Mouse (Mus musculus): Measurements from ENCODE around the gene Scd1. TPM values are rescaled to one million over a fixed set of nuclear protein-coding genes. Genes with fewer than 3 reads are reported as not detected.

Scd1 gene
- total RNA-seq, 1 experiment from 2014 or later: 32.4 TPM

DNA sequence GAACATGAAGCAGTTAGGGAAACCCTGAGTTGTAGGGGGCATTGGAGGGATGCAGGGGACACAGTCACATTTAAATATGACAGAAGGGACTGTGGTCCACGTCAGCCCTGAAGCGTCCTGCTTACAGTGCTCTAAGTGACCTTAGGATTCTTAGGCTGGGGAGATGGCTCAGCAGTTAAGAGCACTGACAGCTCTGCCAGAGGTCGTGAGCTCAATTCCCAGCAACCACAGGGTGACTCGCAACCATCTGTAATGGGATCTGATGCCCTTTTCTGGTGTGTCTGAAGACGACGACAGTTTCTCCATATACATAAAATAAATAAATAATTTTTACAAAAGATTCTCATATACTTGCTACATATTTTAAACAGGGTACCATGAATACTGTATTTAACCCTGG is 4.1 kb downstream of the Scd1 start:
- no peak for ATAC-seq (replicated peaks; ENCODE audit: insufficient number of reproducible peaks, low FRiP score, low TSS enrichment, poor library complexity, severe bottlenecking)

- ATAC-seq (replicated peaks; ENCODE audit: insufficient number of reproducible peaks, low FRiP score, low TSS enrichment, poor library complexity, severe bottlenecking): no peak
Measured at GRCm38 (mm10) chr19:44400484-44401197, 7.0 kb downstream of the Scd1 start.

DNA sequence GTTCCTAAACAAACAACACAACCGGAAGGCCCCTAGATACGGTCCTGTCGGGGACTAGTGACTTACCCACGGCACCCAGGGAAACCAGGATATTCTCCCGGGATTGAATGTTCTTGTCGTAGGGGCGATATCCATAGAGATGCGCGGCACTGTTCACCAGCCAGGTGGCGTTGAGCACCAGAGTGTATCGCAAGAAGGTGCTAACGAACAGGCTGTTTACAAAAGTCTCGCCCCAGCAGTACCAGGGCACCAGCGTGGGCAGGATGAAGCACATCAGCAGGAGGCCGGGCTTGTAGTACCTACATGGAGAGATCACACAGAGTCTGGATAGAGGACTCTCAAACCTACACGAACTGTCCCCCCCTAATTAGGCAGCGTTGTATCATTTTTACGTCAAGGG is 7.6 kb downstream of the Scd1 start:
- no peak for ATAC-seq (replicated peaks; ENCODE audit: insufficient number of reproducible peaks, low FRiP score, low TSS enrichment, poor library complexity, severe bottlenecking)

GRCm38 (mm10) chr19:44396742-44397141 is 10.9 kb downstream of the Scd1 start:
- no peak for ATAC-seq (replicated peaks; ENCODE audit: insufficient number of reproducible peaks, low FRiP score, low TSS enrichment, poor library complexity, severe bottlenecking)

DNA sequence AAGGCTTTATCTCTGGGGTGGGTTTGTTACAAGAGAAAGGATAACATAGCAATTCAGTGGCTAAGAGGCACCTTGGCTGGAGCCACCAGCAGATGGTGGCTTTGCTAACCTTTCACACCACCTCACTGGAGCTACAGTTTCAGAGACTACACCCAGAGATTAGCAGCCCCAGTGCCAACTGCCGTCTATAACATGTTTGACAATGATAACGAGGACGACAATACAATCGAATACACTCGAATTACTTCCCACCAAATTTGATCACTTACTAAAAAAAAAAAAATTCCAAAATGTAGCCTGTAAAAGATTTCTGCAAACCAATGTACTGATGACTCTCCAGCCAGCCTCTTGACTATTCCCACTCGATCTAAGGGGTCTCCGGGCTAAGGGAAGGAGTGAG is 12.7 kb downstream of the Scd1 start:
- ATAC-seq (replicated peaks; ENCODE audit: insufficient number of reproducible peaks, low FRiP score, low TSS enrichment, poor library complexity, severe bottlenecking): no peak

GRCm38 (mm10) chr19:44393962-44394422 is 13.7 kb downstream of the Scd1 start:
- no peak for ATAC-seq (replicated peaks; ENCODE audit: insufficient number of reproducible peaks, low FRiP score, low TSS enrichment, poor library complexity, severe bottlenecking)

GRCm38 (mm10) chr19:44392339-44393009 is 15.2 kb downstream of the Scd1 start:
- no peak for ATAC-seq (replicated peaks; ENCODE audit: insufficient number of reproducible peaks, low FRiP score, low TSS enrichment, poor library complexity, severe bottlenecking)

DNA sequence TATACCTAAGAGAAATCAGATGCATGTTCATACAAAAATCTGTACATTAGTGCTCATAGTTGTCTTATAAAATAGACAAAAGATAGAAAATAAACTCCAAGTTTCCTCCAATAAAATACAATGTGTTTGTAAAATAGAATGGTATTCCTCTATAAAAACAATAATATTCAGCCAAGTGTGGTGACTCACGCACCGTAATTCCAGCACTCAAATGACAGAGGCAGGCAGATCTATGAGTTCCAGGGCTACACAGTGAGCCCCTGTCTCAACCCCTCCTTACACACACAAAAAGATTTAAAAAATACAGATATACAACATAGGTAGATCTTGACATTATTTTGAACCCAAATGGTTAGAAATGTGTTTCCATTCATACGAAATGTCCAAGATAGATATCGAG is 15.8 kb downstream of the Scd1 start:
- ATAC-seq (replicated peaks; ENCODE audit: insufficient number of reproducible peaks, low FRiP score, low TSS enrichment, poor library complexity, severe bottlenecking): no peak

DNA sequence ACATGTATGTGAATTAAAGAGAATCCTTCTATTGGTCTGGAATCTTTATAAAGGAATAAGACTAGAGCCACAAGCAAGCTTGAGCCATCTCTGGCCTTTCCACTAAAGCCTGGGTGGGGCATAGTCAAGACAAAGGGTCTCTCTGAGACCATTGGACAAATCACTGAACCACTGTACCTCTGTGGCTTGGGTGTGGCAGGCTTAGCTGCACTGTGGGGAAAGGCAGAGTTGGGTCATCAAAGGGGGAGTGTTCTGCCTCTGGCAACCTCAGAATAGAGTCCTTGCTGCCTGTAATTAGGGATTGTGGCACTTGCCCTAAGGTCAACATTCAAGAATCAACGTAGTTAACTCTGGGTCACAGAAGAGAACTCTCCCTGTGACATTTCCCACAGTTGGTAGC is 18.2 kb downstream of the Scd1 start:
- peak; percentile 71 for ATAC-seq (replicated peaks; ENCODE audit: insufficient number of reproducible peaks, low FRiP score, low TSS enrichment, poor library complexity, severe bottlenecking)

- ATAC-seq (replicated peaks; ENCODE audit: insufficient number of reproducible peaks, low FRiP score, low TSS enrichment, poor library complexity, severe bottlenecking): peak; percentile 81
Measured at GRCm38 (mm10) chr19:44388475-44389428, 18.9 kb downstream of the Scd1 start.

- ATAC-seq (replicated peaks; ENCODE audit: insufficient number of reproducible peaks, low FRiP score, low TSS enrichment, poor library complexity, severe bottlenecking): no peak
Measured at GRCm38 (mm10) chr19:44387746-44388474, 19.8 kb downstream of the Scd1 start.

DNA sequence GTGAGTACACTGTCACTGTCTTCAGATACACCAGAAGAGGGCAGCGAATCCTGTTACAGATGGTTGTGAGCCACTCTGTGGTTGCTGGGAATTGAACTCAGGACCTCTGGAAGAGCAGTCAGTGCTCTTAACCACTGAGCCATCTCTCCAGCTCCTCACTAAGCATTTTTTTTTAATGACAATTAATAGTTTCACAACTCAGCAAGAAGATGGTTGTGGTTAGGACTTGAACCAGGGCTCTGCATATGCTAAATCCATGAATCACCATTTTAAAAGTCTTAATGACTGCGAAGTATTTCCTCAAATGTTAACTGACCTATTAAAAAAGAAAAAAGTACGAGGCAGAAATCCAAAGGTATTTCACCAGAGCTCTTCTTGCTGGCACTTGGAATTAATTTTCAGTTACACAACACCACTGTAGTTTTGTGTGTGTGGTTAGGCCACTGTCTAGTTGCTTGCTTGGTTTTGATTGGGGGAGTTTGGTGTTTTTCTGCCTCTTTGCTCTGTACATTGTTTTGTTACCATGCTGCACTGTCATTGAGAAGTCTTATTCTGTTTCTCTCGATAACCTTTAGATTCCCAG is 20.5 kb downstream of the Scd1 start:
- no peak for ATAC-seq (replicated peaks; ENCODE audit: insufficient number of reproducible peaks, low FRiP score, low TSS enrichment, poor library complexity, severe bottlenecking)

GRCm38 (mm10) chr19:44385887-44386498 is 21.7 kb downstream of the Scd1 start:
- no peak for ATAC-seq (replicated peaks; ENCODE audit: insufficient number of reproducible peaks, low FRiP score, low TSS enrichment, poor library complexity, severe bottlenecking)

DNA sequence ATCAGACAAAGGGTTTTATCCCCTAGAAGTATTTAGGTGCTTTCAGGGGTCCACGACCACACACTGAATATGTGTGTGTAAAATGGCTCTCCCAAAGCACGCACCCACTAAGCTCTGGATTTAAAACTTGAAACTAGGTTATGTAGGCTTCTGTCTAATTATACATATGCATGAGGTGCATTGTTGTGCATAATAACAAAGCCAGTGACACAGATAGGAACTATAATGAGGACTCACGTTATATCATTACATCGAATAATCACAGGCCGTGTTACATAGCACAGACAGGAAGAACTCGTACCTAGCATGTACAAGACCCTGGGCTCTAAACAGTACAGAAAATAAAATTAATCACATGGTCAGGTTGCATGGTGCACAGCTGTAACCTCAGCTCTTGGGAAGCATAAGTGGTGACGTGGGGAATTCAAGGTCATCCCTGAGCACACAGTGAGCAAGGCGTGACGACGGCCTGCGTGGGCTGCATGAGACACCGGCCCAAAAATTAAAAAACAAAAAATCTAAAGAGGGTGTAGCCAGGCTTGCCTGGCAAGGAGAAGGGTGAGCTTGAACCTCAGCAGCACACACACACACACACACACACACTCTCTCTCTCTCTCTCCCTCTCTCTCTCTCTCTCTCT is 24.9 kb downstream of the Scd1 start:
- peak; percentile 33 for ATAC-seq (replicated peaks; ENCODE audit: insufficient number of reproducible peaks, low FRiP score, low TSS enrichment, poor library complexity, severe bottlenecking)

DNA sequence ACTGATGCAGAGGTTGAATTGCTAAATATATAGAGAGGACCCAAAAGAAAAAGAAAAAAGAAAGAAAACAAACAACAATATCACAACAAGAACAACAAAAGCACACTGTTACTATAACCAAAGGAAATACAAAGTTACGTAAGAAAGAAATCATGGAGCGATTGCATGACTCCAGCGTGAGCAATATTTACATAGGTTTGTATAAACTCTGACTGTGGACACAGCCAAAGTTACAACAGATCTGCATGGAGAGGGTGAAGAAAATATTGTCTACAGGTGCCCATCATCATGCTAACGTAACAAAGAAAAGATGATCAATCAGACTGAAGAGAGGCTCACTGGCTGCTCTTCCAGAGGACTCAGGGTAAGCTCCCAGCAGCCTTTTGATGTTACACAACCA is 27.6 kb downstream of the Scd1 start:
- no peak for ATAC-seq (replicated peaks; ENCODE audit: insufficient number of reproducible peaks, low FRiP score, low TSS enrichment, poor library complexity, severe bottlenecking)

DNA sequence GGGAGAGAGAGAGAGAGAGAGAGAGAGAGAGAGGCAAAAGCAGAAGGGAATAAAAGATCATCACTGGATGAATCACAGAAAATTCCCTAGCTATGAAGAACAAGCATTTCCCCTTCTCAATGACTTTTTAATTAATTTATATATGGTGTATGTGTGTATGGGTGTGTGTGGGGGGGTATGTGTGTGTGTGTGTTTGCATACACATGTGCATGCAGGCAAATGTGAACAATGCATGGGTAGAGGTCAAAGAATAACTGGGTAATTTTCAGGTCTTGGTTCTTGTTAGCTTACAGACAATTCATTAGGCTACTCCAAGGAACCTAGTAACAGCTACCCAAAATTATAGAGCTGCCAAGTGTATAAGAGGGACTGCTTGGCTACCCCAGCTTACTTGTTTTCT is 28.6 kb downstream of the Scd1 start:
- ATAC-seq (replicated peaks; ENCODE audit: insufficient number of reproducible peaks, low FRiP score, low TSS enrichment, poor library complexity, severe bottlenecking): no peak

- peak; percentile 11; the same call in 1 of the 2 replicates for ATAC-seq (replicated peaks; ENCODE audit: insufficient number of reproducible peaks, low FRiP score, low TSS enrichment, poor library complexity, severe bottlenecking)
Measured at GRCm38 (mm10) chr19:44377629-44378375, 29.9 kb downstream of the Scd1 start.
